Mouse (Mus musculus) adrenal gland, postnatal 25 days (tissue): ENCODE measurements around the gene BC048679. TPM values are rescaled to one million over a fixed set of nuclear protein-coding genes. Genes with fewer than 3 reads are reported as not detected.
"Not testable (repeated sequence)": the region's sequence is repeated elsewhere in the genome, so short reads cannot be mapped to it uniquely, and the experiment has no call there.

ENCODE experiments used
- DNase-seq: peaks from one replicate; pipeline ENCODE4 v3.0.0; 2021; ENCODE audit warnings: mixed read lengths
- long read RNA-seq: library from polyadenylated mRNA; stranded (forward); transcript quantifications from one replicate; pipeline ENCODE4 v2.0.0, GENCODE M21; 2021
- total RNA-seq: library from RNA; stranded (reverse); gene quantifications from 2 replicates; pipeline ENCODE4 v1.2.3, GENCODE M21; 2021

The BC048679 gene
- not detected in 2 replicates for total RNA-seq
- long read RNA-seq, result 0 reads

DNA sequence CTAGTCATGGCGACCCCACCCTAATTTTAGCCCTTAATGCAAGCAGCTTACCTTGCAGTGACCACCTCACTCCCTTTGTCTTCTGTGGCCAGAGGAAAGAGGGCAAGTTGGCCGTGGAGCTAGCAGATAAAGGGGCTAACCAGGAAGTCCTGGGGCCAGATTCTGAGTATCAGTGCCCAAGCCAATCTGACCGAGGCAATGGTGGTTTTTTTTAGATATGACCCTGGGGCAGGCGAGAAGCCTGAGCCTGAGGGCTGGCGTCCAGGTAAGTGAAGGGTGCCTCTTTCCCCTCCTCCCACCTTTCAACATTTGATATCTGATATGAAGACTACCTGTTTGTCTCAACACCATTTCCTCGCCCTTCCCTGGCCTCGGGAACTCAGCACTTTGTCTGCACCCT is at the start of gene BC048679:
BC048679 (minus strand) TSS at position 101 of the 400 bp plus-strand sequence.
- no peak for DNase-seq

- DNase-seq, result no peak
Observed at GRCm38 (mm10) chr7:81542934-81543333, 44.9 kb upstream of the BC048679 start.

- DNase-seq, result peak; percentile 51
Observed at GRCm38 (mm10) chr7:81541924-81542524, 43.9 kb upstream of the BC048679 start.

DNA sequence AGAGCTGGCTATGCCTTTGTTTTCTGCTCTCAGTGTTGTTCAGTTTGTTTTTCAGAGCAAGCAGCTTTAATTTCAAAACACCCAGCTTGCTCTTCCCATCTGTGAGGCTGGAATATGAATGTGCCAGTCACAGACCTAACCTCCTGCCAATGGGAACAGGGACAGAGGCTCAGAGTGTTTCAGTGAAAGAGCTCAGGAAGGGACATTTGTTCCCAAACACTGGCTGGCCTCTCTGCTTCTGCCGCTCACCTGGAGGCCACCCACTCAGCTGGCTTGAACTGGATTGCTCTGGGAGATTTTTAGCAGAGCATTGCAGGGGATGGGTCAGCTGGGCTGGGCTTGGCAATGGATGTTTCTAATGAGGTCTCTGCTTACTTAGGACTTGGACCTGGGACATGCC is 42.9 kb upstream of the BC048679 start:
- DNase-seq, result no peak

DNA sequence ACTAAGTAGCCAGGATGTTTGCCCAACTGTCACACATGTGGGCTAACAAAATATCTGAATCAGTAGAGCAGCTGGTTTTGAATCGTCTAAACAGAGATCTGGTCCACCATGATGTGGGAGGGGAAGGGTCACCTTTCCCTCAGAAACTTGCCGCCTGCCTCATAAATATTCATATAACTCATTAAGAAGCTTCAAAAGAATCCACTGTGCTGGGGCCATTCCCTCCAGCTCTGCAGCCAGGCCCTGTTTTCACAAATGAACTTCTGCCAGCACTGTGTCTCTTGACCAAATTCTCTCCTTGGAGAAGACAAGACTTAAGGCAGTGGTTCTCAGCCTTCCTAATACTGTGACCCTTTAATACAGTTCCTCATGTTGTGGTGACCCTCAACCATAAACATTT is 41.5 kb upstream of the BC048679 start:
- no peak for DNase-seq

DNA sequence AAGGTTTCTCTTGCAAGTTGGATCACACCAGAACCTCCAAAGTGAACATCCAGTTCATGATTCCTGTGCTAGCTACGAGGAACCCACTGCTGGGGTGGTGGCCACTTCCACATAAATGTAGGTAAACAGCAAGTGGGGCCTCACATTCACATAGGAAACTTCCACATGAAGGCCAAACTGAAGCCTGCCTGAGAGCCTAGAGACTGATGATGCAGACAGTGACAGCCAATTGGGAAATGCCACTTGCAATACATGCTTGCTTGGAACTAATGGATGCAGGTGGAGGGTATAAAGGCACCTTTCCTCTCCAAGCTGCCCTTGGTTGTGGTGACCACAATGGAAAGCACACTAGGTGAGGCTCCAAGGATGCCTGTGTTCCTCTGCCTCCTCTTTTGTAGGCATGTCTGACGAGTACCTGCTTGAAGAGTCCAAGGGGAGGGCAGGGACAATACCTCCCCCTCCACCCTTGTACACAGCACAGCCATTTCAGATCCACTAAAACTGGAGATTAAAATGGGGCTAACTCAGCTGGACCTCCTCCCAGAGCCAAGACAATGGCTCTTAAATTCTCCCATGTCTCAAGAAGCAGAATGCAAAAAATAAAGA is 40.1 kb upstream of the BC048679 start:
- no peak for DNase-seq

DNA sequence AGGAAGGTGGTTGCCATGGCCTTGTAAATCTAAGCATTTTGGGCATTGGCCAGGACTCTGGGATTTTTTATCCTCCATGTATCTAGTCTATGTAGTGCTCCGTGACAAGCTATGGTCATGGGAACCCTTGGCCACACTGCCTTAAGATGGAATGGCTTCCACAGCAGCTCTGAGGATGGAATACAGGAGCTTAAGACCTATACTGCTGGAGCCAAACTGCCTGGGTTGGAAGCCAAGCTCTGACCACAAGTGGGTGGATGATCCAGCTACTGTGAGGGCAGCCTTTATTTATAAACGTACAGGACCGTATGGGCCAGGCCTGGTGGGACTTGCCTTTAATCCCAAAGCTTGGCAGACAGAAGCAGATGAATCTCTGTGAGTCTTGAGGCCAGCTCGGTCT is 38.4 kb upstream of the BC048679 start:
- DNase-seq, result no peak

- DNase-seq, result no peak
Observed at GRCm38 (mm10) chr7:81531462-81531861, 33.4 kb upstream of the BC048679 start.

GRCm38 (mm10) chr7:81528918-81529317 is 30.8 kb upstream of the BC048679 start:
- no peak for DNase-seq

DNA sequence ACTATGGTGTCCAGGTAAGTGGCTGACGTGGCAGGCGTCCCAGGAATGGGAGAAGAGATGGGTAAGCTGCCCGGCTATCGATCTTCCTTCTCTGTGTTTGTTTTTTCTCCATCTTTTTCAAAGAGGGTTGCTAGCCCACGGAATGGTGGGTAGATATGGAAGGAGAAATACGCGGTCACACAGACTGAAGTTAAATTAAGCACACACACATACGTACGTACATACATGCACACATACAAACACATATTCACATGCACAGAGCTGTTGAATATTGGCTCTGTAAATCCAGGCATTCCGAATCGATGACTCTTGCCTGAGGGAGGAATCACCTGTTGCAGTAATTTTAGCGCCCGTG is 25.6 kb upstream of the BC048679 start:
- DNase-seq, result no peak

DNA sequence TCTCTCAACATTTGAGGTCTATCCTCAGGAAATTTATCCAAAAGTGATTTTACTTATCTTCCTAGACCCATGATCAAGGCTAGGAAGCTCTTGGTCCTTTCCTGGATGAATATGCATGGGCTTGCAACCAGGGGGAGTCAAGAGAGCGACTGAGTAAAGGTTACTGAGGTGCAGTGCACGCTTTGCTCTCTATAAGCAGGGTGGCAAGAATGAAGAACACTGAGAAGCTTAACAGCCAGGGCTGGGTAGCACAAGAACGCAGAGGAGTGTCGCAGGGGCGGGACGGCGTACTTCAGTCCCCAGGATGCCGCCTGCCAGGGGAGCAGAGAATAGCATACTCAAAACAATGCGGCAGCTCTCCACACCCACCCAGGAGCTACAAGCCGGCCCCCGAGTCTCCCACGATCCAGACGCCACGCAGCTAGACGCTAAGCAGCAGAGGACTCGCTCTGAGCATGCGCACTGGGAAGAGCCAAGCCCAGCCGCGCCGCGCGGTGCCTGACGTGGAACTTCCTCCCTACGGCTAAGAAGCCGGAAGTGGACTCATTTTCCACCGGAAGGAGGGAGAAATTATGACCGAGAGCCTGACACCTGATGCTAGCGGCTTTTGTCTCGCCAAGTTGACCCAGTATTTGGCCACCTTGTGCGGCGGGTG is 25.1 kb upstream of the BC048679 start:
- peak; percentile 87 for DNase-seq

- DNase-seq, result no peak
Observed at GRCm38 (mm10) chr7:81516154-81517030, 18.3 kb upstream of the BC048679 start.

DNA sequence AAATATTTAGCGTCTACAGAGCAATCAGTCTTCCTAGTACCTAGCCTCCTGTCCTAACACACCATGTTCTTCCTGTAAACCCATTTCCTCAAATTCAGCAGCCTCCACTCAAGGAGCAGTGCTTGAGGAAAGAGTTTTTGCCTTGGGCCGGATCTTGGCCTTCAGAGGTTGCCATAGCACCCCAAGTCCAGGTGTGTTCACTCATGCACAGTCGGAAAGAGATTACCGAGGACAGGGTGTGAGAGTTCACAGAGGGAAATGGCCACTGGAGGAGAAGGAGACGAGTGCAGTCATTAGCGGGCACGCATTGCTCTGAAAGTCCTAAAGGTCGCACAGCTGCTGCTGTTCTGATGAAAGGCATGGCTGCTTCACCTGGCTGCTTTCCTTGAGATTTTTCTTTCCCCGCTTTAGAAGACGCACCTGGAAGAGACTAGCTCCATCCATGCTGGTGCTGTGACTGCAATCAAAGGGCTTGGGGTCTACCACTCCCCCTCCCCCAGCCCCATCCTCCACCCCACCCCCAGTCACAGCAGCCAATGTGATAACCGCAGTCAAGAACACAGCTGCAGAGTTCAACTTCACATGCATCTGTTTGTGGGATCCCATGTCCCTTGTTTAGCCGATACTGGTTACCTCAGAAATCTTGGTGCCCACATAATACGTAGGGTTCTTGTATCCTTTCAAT is 17.0 kb upstream of the BC048679 start:
- DNase-seq, result no peak

- no peak for DNase-seq
Observed at GRCm38 (mm10) chr7:81501050-81501449, 3.0 kb upstream of the BC048679 start.

- no peak for DNase-seq
Observed at GRCm38 (mm10) chr7:81497171-81497570, 910 bp downstream of the BC048679 start.

DNA sequence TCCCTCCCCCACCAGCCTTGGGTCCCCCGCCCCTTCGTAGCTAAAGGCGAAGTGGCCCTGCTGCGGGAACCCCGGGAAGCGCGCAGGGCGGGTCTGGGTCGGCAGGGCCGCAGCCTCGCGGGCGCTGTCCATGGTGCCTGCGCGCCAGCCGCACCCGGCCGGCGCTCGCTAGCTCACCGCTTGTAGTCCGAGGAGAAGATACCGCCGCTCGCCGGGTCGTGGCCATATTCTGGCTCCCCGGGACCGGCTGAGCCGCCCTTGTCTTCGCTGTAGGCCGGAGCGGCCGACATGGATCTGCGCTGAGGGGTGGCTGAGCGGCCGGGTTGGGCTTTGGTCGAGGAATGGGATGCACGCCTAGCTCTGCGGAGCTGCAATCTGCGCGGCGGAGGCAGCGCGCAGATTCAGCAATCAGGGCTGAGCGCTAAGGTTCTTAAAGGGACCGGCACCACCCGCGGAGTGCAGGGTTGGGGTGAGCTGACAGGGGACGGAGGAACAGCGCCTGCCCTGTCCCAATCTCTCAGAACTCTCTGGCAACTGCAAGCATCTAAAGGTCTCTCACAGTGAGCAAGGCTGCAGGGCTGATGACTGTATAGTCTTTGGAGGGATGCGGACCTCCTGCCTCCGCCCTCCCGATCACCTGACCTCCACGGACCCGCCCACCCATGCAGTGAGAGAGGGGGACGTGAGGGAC is 4.6 kb downstream of the BC048679 start, which contains the start of gene Ap3b2:
Ap3b2 (minus strand) TSS at position 595 of the 691 bp plus-strand sequence.
- DNase-seq, result peak; percentile 74

DNA sequence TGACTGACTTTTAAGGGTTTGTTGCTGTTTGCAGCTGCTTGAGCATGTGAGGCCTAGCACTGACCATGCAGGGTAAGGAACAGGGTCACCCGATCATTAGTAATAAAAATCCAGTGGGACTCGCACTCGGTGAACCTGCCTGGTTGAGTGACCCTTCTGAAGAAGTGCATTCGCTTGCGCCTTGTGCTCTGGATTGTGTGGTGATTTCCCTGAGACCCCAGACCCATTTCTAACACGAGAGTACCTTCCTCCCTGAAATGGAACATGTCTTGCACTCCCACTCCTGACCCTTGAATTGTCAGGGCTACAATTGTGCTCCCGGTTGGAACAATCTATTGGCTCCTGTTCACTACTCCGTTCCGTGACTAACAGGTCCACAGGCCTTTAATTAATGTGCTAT is 5.5 kb downstream of the BC048679 start:
- no peak for DNase-seq

DNA sequence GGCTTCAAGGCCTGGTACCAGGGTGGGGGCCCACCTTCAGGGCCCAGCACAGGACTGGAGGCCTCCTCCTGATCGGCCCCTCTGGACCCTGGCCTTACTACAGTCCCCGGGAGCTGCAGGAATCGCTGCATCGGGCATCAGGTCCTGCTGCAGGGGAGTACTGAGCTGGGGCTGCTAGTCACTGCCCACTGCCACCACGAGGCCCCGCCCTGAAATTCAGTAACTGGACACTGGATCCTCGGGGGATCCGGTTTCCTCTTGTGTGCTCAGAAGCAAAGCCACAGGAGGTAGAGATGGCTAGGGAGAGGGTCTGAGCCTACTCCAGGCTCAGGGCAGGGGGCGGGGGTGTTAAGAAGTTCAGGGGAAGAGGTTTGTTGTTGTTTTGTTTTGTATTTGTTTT is 8.4 kb downstream of the BC048679 start:
- DNase-seq, result no peak

GRCm38 (mm10) chr7:81480800-81481199 is 17.3 kb downstream of the BC048679 start:
- no peak for DNase-seq

DNA sequence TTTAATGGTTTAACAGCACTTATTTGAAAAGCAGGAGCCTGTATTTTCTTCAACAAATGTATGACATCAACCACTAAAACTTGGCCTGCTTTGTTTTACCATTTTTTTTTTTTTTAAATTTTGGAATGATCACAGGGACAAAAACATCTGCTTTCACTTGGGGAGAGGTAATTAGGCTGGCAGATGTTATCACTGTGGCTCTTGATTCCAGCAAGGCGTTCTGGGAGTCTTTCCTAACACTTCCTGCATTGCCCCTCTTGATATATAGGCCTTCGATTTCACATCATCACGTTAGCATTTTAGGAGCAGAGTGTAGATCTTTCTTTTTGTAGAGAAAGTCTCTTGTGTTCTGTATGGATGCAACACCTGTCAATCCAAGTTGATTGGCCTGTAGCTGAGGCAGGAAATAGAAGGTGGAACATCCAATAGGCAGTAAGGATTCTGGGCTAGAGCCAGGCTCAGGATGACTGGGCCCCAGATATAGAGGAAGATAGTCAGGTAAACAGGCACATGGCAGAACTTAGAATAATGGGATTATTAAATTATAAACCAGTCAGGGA is 18.5 kb downstream of the BC048679 start:
- DNase-seq, result no peak

DNA sequence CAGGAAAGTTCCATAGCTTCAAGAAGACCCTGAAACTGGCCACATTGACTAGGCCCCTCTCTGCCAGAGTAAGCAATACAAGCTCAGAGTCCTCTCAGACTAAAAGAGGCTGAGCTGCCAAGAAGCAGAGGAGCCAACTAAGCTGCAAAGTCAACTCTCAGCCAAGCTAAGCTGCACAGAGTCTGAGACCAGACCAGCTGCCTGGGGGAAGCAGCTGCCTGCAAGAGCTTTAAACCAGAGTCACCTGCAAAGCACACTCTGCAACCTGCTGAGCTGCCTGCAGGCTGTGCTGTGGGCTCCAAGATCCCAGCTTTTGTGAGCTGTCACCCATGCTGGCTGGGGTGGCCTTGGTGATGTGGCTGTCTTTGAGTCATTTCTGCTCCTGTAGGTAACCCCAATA is 19.8 kb downstream of the BC048679 start:
- not testable (repeated sequence) for DNase-seq
